Mouse (Mus musculus) lung, postnatal 36 days (tissue): ENCODE data around the gene Eipr1.
"Not testable (repeated sequence)": the region's sequence is repeated elsewhere in the genome, so short reads cannot be mapped to it uniquely, and the experiment has no call there.

Experiments
- DNase-seq: peaks from one replicate; pipeline ENCODE4 v3.0.0; 2022; ENCODE audit warnings: mixed read lengths

The Eipr1 gene

DNA sequence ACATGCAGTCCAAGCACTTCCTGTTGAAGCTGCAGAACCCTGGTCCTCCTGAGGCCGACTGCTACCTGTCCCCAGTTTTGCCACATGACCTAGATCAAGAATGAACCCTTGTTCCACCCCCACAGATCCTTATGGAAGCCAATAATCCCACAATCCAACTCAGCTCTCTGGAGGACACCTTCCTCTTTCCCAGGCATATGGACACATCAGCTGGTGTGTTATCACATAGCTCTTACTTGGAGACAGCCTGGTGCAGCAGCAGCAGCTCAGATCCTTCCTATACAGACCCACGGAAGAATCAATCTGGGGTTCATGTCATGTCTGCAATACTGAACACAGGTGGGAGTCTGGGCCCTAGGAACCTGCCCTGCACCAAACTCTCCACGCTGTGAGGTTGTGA, 145.0 kb downstream of the Eipr1 start:
- no peak for DNase-seq

DNA sequence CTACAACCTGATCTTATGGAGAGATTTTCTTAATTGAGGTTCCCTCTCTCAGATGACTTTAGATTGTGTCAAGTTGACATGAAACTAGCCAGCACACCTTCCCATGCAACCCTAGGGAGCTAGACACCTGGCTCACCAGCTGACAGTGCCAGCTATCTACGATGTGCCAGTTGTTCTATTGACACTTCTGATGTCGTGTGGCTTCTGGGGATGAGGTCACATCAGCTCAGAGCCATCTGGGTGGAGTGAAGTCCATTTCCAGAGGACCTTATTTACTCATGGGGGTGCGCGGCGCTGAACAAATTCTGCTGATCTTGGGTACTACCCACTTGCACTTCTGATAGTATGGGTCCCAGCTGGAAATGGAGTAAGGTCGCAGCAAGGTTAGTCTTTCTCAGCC, 146.7 kb downstream of the Eipr1 start:
- no peak for DNase-seq

DNA sequence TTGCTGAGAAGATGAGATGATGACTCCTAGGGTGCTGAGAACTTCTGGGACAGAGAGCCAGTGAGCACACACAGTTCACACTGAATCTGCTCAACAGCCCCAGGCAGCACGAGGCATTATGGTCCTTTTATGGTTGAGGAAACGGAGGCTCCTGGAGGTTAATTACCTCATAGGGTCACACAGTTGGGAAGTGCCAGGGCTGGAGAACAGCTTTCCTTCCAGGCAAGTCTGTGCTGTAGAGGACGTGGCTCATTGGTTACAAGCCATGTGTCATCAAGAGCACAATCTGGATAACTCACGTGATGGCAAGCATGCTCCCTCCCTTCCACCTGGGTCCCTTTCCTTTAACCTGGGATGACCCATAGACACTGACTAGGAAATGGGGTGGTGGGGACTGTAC, 148.1 kb downstream of the Eipr1 start:
- no peak for DNase-seq

DNA sequence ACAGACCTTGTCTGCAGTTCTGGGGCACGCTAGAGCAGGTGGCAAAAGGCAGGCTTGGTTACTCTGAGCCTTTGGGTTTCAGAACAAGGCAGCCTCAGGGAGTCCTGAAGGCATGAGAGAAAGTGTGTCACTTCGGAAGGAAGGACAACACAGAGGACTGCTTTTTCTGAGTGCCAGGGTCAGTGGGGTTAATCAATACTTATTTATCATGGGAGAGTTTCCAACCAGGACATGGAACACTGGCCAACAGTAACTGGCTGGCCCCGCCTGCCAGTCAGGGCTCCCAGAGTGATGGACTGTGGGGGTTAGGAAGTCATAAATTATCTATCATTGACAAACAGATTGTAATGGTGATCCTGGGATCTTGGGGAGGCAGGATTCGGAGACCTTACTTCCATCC, 148.7 kb downstream of the Eipr1 start:
- DNase-seq, result no peak

GRCm38 (mm10) chr12:28902132-28902531, 150.5 kb downstream of the Eipr1 start:
- peak; percentile 32 for DNase-seq

DNA sequence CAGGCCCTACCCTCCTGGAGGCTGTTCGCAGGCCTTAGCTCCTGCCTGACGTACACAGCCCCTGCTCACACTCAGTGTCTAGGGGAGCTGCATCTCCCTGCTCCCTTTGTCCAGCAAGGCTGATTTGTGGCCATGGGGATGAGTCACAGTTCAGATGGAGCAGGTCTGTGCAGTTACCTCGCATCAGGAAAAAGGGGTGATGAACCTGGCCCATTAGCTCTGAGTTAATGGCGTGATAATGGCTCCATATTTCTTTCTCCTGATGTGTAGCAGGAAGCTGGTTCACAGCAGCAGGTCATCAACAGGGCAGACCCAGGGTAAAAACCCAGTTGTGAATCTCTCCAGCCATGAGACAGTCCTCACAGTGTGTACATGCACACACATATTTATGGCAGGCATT, 151.5 kb downstream of the Eipr1 start:
- no peak for DNase-seq

DNA sequence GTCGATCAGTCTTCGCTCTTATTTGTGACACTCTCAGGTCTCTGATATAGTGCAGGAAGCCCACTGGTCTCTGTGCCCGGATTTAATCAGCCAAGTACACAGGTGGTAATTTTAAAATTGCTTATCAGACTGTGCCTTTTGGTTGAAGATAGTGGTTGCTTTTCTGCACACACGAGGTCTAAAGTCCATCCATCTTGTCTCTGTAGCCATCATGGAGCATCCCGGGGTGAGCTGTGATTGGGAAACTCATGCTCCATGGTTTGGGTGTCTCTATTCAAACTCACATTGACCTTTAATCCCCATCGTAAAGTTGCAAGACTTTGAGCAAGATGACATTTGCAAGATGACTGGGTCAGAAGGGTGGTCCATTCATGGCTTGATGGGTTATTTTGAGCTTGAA, 153.9 kb downstream of the Eipr1 start:
- no peak for DNase-seq

GRCm38 (mm10) chr12:28906016-28906415, 154.4 kb downstream of the Eipr1 start:
- DNase-seq, result no peak

- no peak for DNase-seq
These were observed 155.2 kb downstream of the Eipr1 start for GRCm38 (mm10) chr12:28906809-28907297.

DNA sequence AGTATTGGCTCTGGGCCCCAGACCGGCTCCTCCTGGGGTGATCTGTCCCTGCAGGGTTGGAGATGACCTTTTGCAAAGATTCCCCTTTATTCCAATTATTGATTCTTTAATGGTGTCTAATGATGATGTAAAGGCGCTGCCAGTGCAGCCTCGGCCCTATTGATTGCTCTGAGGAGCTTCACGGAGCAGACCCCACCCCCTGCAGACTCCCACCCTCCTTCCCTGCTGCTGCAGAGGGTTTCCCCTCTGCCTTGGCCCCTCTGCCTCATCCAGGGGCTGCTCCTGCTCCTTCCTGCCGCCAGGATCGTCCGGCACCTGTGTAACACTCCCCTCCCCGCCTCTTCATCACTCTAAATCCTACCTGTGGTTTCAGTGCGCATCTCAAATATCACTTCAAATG, 156.2 kb downstream of the Eipr1 start:
- DNase-seq, result no peak

DNA sequence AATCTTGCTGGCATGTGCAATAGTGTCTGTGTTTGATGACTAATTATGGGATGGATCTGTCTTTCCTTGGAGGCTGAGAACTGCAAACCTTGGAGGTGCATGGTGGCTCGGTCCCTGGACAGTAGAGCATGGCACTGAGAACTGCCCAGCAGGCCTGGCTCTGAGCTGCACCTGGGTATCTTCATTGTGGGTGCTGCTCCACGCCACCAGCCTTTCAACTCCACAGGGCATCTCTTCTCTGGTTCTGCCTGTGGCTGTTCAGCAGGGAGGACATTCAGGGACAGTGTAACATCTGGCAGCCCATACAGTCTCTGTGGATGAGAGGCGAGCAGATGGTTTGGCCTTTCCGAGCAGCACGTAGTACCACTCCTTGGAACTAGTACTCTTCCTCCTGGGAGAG, 158.2 kb downstream of the Eipr1 start:
- DNase-seq, result no peak

DNA sequence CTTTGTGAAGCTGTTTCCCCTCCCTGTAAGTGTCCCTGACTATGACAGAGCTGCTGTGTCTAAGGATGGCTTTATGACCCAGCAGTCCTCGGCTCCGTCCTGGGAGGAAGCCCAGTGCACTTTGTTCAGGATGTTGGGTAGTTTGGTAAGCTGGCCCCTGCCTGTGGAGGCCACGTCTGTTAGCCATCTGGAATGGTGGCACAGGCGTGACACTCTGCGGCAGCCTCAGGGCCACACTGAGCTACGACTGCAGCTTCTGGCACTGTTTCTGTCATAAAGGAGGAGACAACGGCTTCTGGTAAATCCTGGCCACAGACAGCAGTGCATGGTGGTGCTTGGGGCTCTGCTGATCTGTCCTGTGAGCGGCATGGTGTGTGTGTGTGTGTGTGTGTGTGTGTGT, 159.0 kb downstream of the Eipr1 start:
- DNase-seq, result no peak

- no peak for DNase-seq
These were observed 160.8 kb downstream of the Eipr1 start for GRCm38 (mm10) chr12:28912351-28912936.

GRCm38 (mm10) chr12:28913099-28913498, 161.5 kb downstream of the Eipr1 start:
- no peak for DNase-seq

DNA sequence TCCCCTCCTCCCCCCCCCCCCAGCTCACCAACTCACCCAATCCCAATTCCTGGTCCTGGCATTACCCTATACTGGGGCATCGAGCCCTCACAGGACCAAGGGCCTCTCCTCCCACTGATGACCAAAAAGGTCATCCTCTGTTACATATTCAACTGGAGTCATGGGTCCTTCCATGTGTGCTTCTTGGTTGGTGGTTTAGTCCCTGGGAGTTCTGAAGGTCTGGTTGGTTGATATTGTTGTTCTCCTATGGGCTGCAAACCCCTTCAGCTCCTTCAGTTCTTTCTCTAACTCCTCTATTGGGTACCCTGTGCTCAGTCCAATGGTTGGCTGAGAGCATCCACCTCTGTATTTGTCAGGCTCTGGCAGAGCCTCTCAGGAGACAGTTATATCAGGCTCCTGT, 162.5 kb downstream of the Eipr1 start:
- DNase-seq, result not testable (repeated sequence)
